Mouse (Mus musculus): ENCODE data around the gene Ttc4. TPM values are rescaled to one million over a fixed set of nuclear protein-coding genes. Genes with fewer than 3 reads are reported as not detected.

Ttc4 gene
- polyA plus RNA-seq, 1 experiment: 34.7 TPM

- WGBS: 74% methylated on average over 10 of the region's 10 CpGs
- no peak overlapping the region for H3K27ac ChIP-seq (ENCODE audit: insufficient read depth, low read length)
- no peaks in the 10 kb centered on the region for H3K27me3 ChIP-seq (ENCODE audit: control insufficient read depth, insufficient read depth, low read length)
- DNase-seq (ENCODE audit: low read depth in 1 of 2, low spot score in 2 of 2): no peak
- no peaks in the 10 kb centered on the region for H3K36me3 ChIP-seq (ENCODE audit: control insufficient read depth, insufficient read depth, low read length)
- TF ChIP-seq POLR2A (IDR thresholded peaks at IDR 0.05; ENCODE audit: low read depth, low read length) (no peak), CTCF (IDR thresholded peaks at IDR 0.05; ENCODE audit: extremely low read depth, insufficient read depth, insufficient read length, insufficient replicate concordance) (no peak)
- no peaks in the 10 kb centered on the region for H3K4me1 ChIP-seq (ENCODE audit: control insufficient read depth, insufficient read depth, insufficient read length)
- H3K4me3 ChIP-seq (ENCODE audit: extremely low read depth, insufficient read depth, insufficient read length): no peak overlapping the region
Measured at GRCm38 (mm10) chr4:106703956-106704355, 25.2 kb upstream of the Ttc4 start.

DNA sequence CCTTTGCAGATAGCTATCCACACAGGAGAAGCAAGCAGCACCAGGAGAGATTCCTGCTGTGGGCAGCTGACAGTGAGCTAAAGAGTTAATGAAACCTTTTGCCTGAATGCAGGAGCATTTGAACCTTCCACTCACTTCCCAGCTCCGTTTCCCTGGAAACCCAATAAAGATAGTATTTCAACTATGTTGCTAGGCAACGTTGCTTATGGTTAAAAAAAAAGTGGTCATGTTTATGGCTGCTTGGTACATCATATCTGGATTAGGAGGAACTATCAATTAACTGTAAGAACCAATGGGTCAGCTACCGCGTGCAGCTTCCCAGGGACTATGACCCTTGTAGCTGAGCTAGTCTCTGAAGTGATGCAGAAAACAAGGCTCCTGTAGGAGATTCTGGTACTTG lies 22.1 kb upstream of the Ttc4 start:
- no peak for DNase-seq (ENCODE audit: low read depth in 1 of 2, low spot score in 2 of 2)
- TF ChIP-seq POLR2A (IDR thresholded peaks at IDR 0.05; ENCODE audit: low read depth, low read length) (no peak), CTCF (IDR thresholded peaks at IDR 0.05; ENCODE audit: extremely low read depth, insufficient read depth, insufficient read length, insufficient replicate concordance) (no peak)
- Histone ChIP-seq H3K4me1 (ENCODE audit: control insufficient read depth, insufficient read depth, insufficient read length) (no peaks in the 10 kb centered on the region), H3K27me3 (ENCODE audit: control insufficient read depth, insufficient read depth, low read length) (no peaks in the 10 kb centered on the region), H3K36me3 (ENCODE audit: control insufficient read depth, insufficient read depth, low read length) (no peaks in the 10 kb centered on the region), H3K4me3 (ENCODE audit: extremely low read depth, insufficient read depth, insufficient read length) (no peak overlapping the region), H3K27ac (ENCODE audit: insufficient read depth, low read length) (no peak overlapping the region)
- 58% methylated on average over 4 of the region's 4 CpGs for WGBS

GRCm38 (mm10) chr4:106699989-106700388 lies 21.2 kb upstream of the Ttc4 start:
- TF ChIP-seq POLR2A (IDR thresholded peaks at IDR 0.05; ENCODE audit: low read depth, low read length) (no peak), CTCF (IDR thresholded peaks at IDR 0.05; ENCODE audit: extremely low read depth, insufficient read depth, insufficient read length, insufficient replicate concordance) (peak; percentile 33; the same call in 1 of the 2 replicates)
- Histone ChIP-seq H3K36me3 (ENCODE audit: control insufficient read depth, insufficient read depth, low read length) (no peaks in the 10 kb centered on the region), H3K27ac (ENCODE audit: insufficient read depth, low read length) (no peak overlapping the region), H3K4me1 (ENCODE audit: control insufficient read depth, insufficient read depth, insufficient read length) (no peaks in the 10 kb centered on the region), H3K4me3 (ENCODE audit: extremely low read depth, insufficient read depth, insufficient read length) (no peak overlapping the region), H3K27me3 (ENCODE audit: control insufficient read depth, insufficient read depth, low read length) (no peaks in the 10 kb centered on the region)
- DNase-seq (ENCODE audit: low read depth in 1 of 2, low spot score in 2 of 2): no peak
- WGBS: 20% methylated on average over 9 of the region's 9 CpGs

DNA sequence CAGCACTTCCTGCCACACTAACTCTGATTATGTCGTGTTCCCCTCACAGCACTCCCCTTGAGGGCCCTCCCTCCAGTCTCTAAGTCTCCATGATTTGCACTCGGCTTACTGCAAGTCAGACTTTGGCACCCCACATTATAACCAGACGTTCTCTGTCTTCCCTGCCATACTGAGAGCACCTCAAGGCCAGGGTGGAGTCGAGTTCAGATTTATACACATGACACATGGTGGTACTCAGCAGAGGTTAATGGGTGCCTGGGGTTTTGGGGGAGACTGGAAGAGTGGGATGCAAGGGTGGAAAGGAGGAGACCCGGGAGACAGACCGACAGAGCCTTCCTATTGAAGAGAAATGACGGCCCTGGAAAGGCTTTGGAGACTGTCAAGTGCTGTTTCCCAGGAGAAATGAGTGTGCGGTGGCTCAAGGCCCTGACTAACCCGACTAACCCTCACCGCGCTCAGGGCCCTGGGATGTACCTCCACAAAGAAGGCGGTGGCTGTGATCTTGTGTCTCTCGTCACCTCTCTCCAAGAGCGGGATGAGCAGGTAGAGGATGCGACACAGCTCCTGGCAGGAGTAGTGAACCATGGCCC lies 15.2 kb upstream of the Ttc4 start:
- 82% methylated on average over 15 of the region's 15 CpGs for WGBS
- H3K4me1 ChIP-seq (ENCODE audit: control insufficient read depth, insufficient read depth, insufficient read length): no peaks in the 10 kb centered on the region
- H3K4me3 ChIP-seq (ENCODE audit: extremely low read depth, insufficient read depth, insufficient read length): no peak overlapping the region
- no peak for TF ChIP-seq CTCF (IDR thresholded peaks at IDR 0.05; ENCODE audit: extremely low read depth, insufficient read depth, insufficient read length, insufficient replicate concordance)
- DNase-seq (ENCODE audit: low read depth in 1 of 2, low spot score in 2 of 2): no peak
- H3K27me3 ChIP-seq (ENCODE audit: control insufficient read depth, insufficient read depth, low read length): no peaks in the 10 kb centered on the region
- H3K36me3 ChIP-seq (ENCODE audit: control insufficient read depth, insufficient read depth, low read length): no peaks in the 10 kb centered on the region
- H3K27ac ChIP-seq (ENCODE audit: insufficient read depth, low read length): no peak overlapping the region

DNA sequence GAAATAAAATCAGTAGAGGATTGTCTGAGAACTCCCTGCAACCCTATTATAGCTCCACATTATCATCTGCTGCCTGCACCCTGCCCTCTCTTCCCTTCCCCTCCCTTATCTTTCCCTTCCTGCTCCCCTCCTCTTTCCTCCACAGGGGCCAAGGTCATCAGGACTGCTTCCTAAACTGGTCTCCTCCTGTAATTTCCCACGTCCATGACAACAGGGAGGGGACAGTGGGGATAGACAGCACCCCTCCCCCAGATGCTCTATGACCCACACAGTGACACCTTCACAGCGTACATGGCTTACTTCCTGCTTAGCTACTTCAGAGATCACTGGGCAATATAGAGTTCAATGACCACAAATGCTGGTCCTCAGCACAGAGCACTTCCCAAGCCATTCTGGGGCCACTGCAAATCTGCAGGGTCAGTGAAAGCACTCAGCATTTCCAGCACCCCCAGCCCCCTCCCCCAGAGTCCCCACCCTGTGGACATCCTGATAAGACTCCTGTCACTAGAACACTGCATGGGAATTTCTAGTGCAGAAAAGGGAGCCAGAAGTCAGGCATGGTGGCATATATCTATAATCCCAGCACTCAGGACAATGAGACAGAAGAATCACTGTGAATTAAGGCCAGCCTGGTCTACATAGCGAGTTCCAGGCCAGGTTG lies 10.0 kb upstream of the Ttc4 start:
- no peaks in the 10 kb centered on the region for H3K36me3 ChIP-seq (ENCODE audit: control insufficient read depth, insufficient read depth, low read length)
- H3K27me3 ChIP-seq (ENCODE audit: control insufficient read depth, insufficient read depth, low read length): no peaks in the 10 kb centered on the region
- TF ChIP-seq POLR2A (IDR thresholded peaks at IDR 0.05; ENCODE audit: low read depth, low read length) (no peak), CTCF (IDR thresholded peaks at IDR 0.05; ENCODE audit: extremely low read depth, insufficient read depth, insufficient read length, insufficient replicate concordance) (no peak)
- WGBS: 41% methylated on average over 3 of the region's 3 CpGs
- no peak overlapping the region; the same call in 1 of the 2 replicates for H3K27ac ChIP-seq (ENCODE audit: insufficient read depth, low read length)
- H3K4me1 ChIP-seq (ENCODE audit: control insufficient read depth, insufficient read depth, insufficient read length): no peaks in the 10 kb centered on the region
- no peak overlapping the region for H3K4me3 ChIP-seq (ENCODE audit: extremely low read depth, insufficient read depth, insufficient read length)
- no peak for DNase-seq (ENCODE audit: low read depth in 1 of 2, low spot score in 2 of 2)

DNA sequence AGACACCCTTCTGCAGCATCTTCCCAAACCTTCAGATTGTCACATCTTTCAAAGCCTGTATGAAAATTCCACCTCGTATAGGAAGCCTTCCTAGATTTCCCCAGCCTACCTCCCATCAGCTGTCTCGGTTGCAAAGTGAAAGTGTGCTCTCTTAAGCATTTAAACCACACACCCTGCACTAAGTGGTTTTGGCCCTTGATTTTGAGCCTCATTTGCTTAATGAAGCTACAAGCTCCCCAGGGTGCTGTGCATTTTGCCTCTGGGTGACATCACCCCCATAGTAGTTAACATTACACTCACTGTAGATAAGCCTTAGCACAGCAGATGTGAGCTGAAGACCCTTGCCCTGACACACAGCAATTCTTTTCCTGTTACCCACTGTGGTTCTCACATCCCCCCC lies 2.2 kb upstream of the Ttc4 start:
- WGBS: 28% methylated on average over 2 of the region's 2 CpGs
- no peak overlapping the region for H3K27ac ChIP-seq (ENCODE audit: insufficient read depth, low read length)
- no peaks in the 10 kb centered on the region for H3K27me3 ChIP-seq (ENCODE audit: control insufficient read depth, insufficient read depth, low read length)
- H3K4me1 ChIP-seq (ENCODE audit: control insufficient read depth, insufficient read depth, insufficient read length): peaks cover 3% of the 10 kb centered on the region; the same call in 1 of the 2 replicates
- TF ChIP-seq POLR2A (IDR thresholded peaks at IDR 0.05; ENCODE audit: low read depth, low read length): no peak
- TF ChIP-seq CTCF (IDR thresholded peaks at IDR 0.05; ENCODE audit: extremely low read depth, insufficient read depth, insufficient read length, insufficient replicate concordance): no peak
- no peak for DNase-seq (ENCODE audit: low read depth in 1 of 2, low spot score in 2 of 2)
- no peak overlapping the region for H3K4me3 ChIP-seq (ENCODE audit: extremely low read depth, insufficient read depth, insufficient read length)
- peaks cover 4% of the 10 kb centered on the region for H3K36me3 ChIP-seq (ENCODE audit: control insufficient read depth, insufficient read depth, low read length)

DNA sequence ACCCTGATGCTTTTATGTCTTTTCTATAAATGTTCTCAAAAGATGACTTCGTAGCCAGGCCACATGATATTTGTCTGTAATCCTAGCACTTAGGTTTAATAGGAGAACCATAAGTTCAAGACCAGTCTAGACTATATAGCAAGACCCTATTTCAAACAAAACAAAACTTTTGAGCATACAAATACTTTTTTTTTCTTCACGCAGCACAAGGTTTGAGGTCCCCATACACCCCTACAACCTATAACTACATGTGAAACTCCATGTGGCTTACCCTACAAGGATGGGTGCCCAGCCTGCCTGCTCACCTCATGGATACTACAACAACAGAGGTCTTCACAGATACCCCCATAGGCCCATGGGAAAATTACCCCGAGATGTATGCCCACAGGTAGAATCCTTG lies 408 bp upstream of the Ttc4 start:
- peaks cover 13% of the 10 kb centered on the region for H3K36me3 ChIP-seq (ENCODE audit: control insufficient read depth, insufficient read depth, low read length)
- H3K27me3 ChIP-seq (ENCODE audit: control insufficient read depth, insufficient read depth, low read length): no peaks in the 10 kb centered on the region
- DNase-seq (ENCODE audit: low read depth in 1 of 2, low spot score in 2 of 2): no peak
- no peak overlapping the region for H3K4me3 ChIP-seq (ENCODE audit: extremely low read depth, insufficient read depth, insufficient read length)
- WGBS: 63% methylated on average over 3 of the region's 3 CpGs
- peaks cover 3% of the 10 kb centered on the region; the same call in 1 of the 2 replicates for H3K4me1 ChIP-seq (ENCODE audit: control insufficient read depth, insufficient read depth, insufficient read length)
- no peak for TF ChIP-seq CTCF (IDR thresholded peaks at IDR 0.05; ENCODE audit: extremely low read depth, insufficient read depth, insufficient read length, insufficient replicate concordance)
- TF ChIP-seq POLR2A (IDR thresholded peaks at IDR 0.05; ENCODE audit: low read depth, low read length): no peak
- no peak overlapping the region for H3K27ac ChIP-seq (ENCODE audit: insufficient read depth, low read length)

All from spleen, adult 2 months (tissue).